Mouse (Mus musculus): ENCODE measurements around the gene Tex21. TPM values are rescaled to one million over a fixed set of nuclear protein-coding genes. Genes with fewer than 3 reads are reported as not detected.
"Not testable (repeated sequence)": the region's sequence is repeated elsewhere in the genome, so short reads cannot be mapped to it uniquely, and the experiment has no call there.

The Tex21 gene
- total RNA-seq, 2 experiments from 2014 or later: not detected

- DNase-seq (ENCODE audit: extremely low spot score in 1 of 2, low spot score in 2 of 2): peak; percentile 30 to 69
- intact Hi-C loops (cut with DNase I): loop anchor here (5.0 kb wide), 1 partner anchor 161 kb away; no protein-coding TSS in a partner anchor
Measured at GRCm38 (mm10) chr12:76177864-76178518, 68.6 kb downstream of the Tex21 start.

- intact Hi-C loops (cut with DNase I): loop anchor here (5.0 kb wide), 1 partner anchor 160 kb away; no protein-coding TSS in a partner anchor
- no peak for DNase-seq (ENCODE audit: extremely low spot score in 1 of 2, low spot score in 2 of 2)
Measured at GRCm38 (mm10) chr12:76177000-76177863, 69.3 kb downstream of the Tex21 start, which contains the start of gene Esr2. Gene Esr2, minus strand, starts transcription at chr12:76177259.

- intact Hi-C loops (cut with DNase I): no loop called here
- DNase-seq (ENCODE audit: extremely low spot score in 1 of 2, low spot score in 2 of 2): no peak
Measured at GRCm38 (mm10) chr12:76165641-76166040, 80.9 kb downstream of the Tex21 start.

- intact Hi-C loops (cut with DNase I): not testable (repeated sequence)
- DNase-seq (ENCODE audit: extremely low spot score in 1 of 2, low spot score in 2 of 2): peak in 1 of 2 experiments; percentile 25
Measured at GRCm38 (mm10) chr12:76152389-76152788, 94.2 kb downstream of the Tex21 start.

Other genes starting within 250 kb of the Tex21 start
- under 1 TPM; 0.15 to 0.20 TPM for gene Esr2, start 69.5 kb downstream of the Tex21 start, total RNA-seq (2021)
- gene Mthfd1, start 8.6 kb upstream of the Tex21 start, total RNA-seq (2021): 10 to 100 TPM; 34.1 to 36.9 TPM
- 10 to 100 TPM; 77.9 to 81.6 TPM for gene Akap5, start 78.1 kb upstream of the Tex21 start, total RNA-seq (2021)
- 10 to 100 TPM; 17.2 to 18.0 TPM for gene Zbtb25, start 122.9 kb upstream of the Tex21 start, total RNA-seq (2021)
- 1 to 10 TPM; 4.1 TPM for gene Zbtb1, start 123.5 kb upstream of the Tex21 start, total RNA-seq (2021)
- gene Hspa2, start 157.4 kb upstream of the Tex21 start, total RNA-seq (2021): 10 to 100 TPM; 31.8 to 40.4 TPM
- gene Ppp1r36, start 170.8 kb upstream of the Tex21 start, total RNA-seq (2021): 1 to 10 TPM in 1 of 2 experiments, under 1 TPM in 1; 0.55 to 1.1 TPM

Data from left cerebral cortex, postnatal 10 days (tissue).